In genomic region chr11:68651518-68651917, GRCm38 (mm10) we compare ENCODE assay signal across 18 mouse cellular contexts. TPM values are rescaled to one million over a fixed set of nuclear protein-coding genes. Genes with fewer than 3 reads are reported as not detected.
DNase-seq lines count a peak whose midpoint lies in the region; ATAC-seq and TF ChIP-seq lines count a peak whose summit lies in the region.
"Had no signal": no experiment of that assay in that cellular context is flagged by ENCODE, and none has a peak within 500 bp of the region (broad histone marks: within the 10 kb centered on the region; RNA-seq: fewer than 3 reads in every experiment).

No protein-coding gene starts in this region.

- no peaks in the 10 kb centered on the region for H3K27me3 ChIP-seq in lung, postnatal 0 days (replicated peaks; ENCODE audit: insufficient read depth, low read length)
- H3K27me3 ChIP-seq in cerebellum, adult 2 months (ENCODE audit: control insufficient read depth, insufficient read depth, low read length): no peaks in the 10 kb centered on the region
- no peaks in the 10 kb centered on the region for H3K27me3 ChIP-seq in hindbrain, embryonic 11.5 days (ENCODE audit: control insufficient read depth, insufficient read depth, low read length)
- H3K27me3 ChIP-seq: forebrain, embryonic 12.5 days; hindbrain, embryonic 13.5 days; liver, embryonic 13.5 days; stomach, embryonic 15.5 days had no signal

- H3K36me3 ChIP-seq in lung, postnatal 0 days (ENCODE audit: insufficient read depth, low read length): no peaks in the 10 kb centered on the region
- no peaks in the 10 kb centered on the region for H3K36me3 ChIP-seq in hindbrain, embryonic 11.5 days (ENCODE audit: control insufficient read depth, insufficient read depth, low read length)
- H3K36me3 ChIP-seq: forebrain, embryonic 12.5 days; hindbrain, embryonic 13.5 days; liver, embryonic 13.5 days; stomach, embryonic 15.5 days had no signal

- no peak overlapping the region for H3K9ac ChIP-seq in lung, postnatal 0 days (replicated peaks; ENCODE audit: low read depth)
- H3K9ac ChIP-seq in hindbrain, embryonic 11.5 days (ENCODE audit: low read depth, low read length): no peak overlapping the region
- H3K9ac ChIP-seq: forebrain, embryonic 12.5 days; hindbrain, embryonic 13.5 days; liver, embryonic 13.5 days; stomach, embryonic 15.5 days had no signal

- no peak overlapping the region for H3K27ac ChIP-seq in lung, postnatal 0 days (ENCODE audit: low read length)
- H3K27ac ChIP-seq in cerebellum, adult 2 months (ENCODE audit: insufficient read depth, low read length): peak overlapping the region; percentile 13; the same call in 1 of the 2 replicates
- H3K27ac ChIP-seq in hindbrain, embryonic 11.5 days (ENCODE audit: low read depth, low read length): no peak overlapping the region
- H3K27ac ChIP-seq: forebrain, embryonic 12.5 days; hindbrain, embryonic 13.5 days; liver, embryonic 13.5 days; stomach, embryonic 15.5 days had no signal

- TF ChIP-seq EP300 in lung, postnatal 0 days (IDR thresholded peaks at IDR 0.05): no peak

- DNase-seq in heart, adult 11 months: peak; percentile 91
- DNase-seq in heart, postnatal 10 days: no peak
- DNase-seq in lung, postnatal 0 days (ENCODE audit: low spot score): peak; percentile 71
- DNase-seq in lung, adult 18-20 months: no peak
- DNase-seq in cerebellum, adult 2 months: peak; percentile 24 to 60
- peak; percentile 39 for DNase-seq in skeletal muscle tissue, adult 2 months (ENCODE audit: low read depth, low spot score)
- DNase-seq in hindbrain, embryonic 11.5 days (ENCODE audit: low spot score): no peak
- DNase-seq: B cell, adult 2 months; kidney, adult 8-10 months; kidney, postnatal 4 days; liver, embryonic 13.5 days; right cerebral cortex, postnatal 25 days; thymus, adult 18-20 months had no signal

- TF ChIP-seq CTCF in lung, postnatal 0 days (IDR thresholded peaks at IDR 0.05): no peak
- no peak for TF ChIP-seq CTCF in cerebellum, adult 2 months (IDR thresholded peaks at IDR 0.05; ENCODE audit: borderline replicate concordance, insufficient read depth, low read depth, low read length)

- intact Hi-C loops in heart, postnatal 10 days (cut with DNase I): no loop called here

- no peak overlapping the region for H3K4me3 ChIP-seq in lung, postnatal 0 days (ENCODE audit: low read depth, low read length)
- no peak overlapping the region for H3K4me3 ChIP-seq in cerebellum, adult 2 months (replicated peaks; ENCODE audit: insufficient read depth, low read depth, low read length)
- H3K4me3 ChIP-seq in hindbrain, embryonic 11.5 days (ENCODE audit: low read depth, low read length): no peak overlapping the region
- H3K4me3 ChIP-seq: forebrain, embryonic 12.5 days; hindbrain, embryonic 13.5 days; liver, embryonic 13.5 days; stomach, embryonic 15.5 days had no signal

- no peaks in the 10 kb centered on the region for H3K9me3 ChIP-seq in lung, postnatal 0 days (ENCODE audit: low read length)
- no peaks in the 10 kb centered on the region for H3K9me3 ChIP-seq in hindbrain, embryonic 11.5 days (ENCODE audit: control insufficient read depth, low read length)
- H3K9me3 ChIP-seq: forebrain, embryonic 12.5 days; hindbrain, embryonic 13.5 days; liver, embryonic 13.5 days; stomach, embryonic 15.5 days had no signal

- 69% methylated on average over 2 of the region's 2 CpGs for WGBS in lung, postnatal 0 days
- WGBS in cerebellum, adult 2 months: 6% methylated on average over 2 of the region's 2 CpGs
- 84% methylated on average over 2 of the region's 2 CpGs for WGBS in hindbrain, embryonic 11.5 days

- no peak for TF ChIP-seq POLR2A in cerebellum, adult 2 months (IDR thresholded peaks at IDR 0.05; ENCODE audit: borderline replicate concordance, insufficient read depth, low read length)

- peak; percentile 14; the same call in 1 of the 2 replicates for ATAC-seq in lung, postnatal 0 days
- no peak for ATAC-seq in hindbrain, embryonic 11.5 days (ENCODE audit: low FRiP score)
- ATAC-seq: inflammation-experienced regulatory T-cells, adult 6 months had no signal

- no peak overlapping the region for H3K4me2 ChIP-seq in lung, postnatal 0 days (replicated peaks; ENCODE audit: low read depth, low read length)
- no peak overlapping the region for H3K4me2 ChIP-seq in hindbrain, embryonic 11.5 days (replicated peaks; ENCODE audit: low read depth, low read length)
- H3K4me2 ChIP-seq: forebrain, embryonic 12.5 days; hindbrain, embryonic 13.5 days; liver, embryonic 13.5 days; midbrain, embryonic 11.5 days; stomach, embryonic 15.5 days had no signal

- H3K4me1 ChIP-seq in lung, postnatal 0 days (ENCODE audit: insufficient read depth, low read depth, low read length): peaks cover under 1% of the 10 kb centered on the region; the same call in 1 of the 2 replicates
- peaks cover 4% of the 10 kb centered on the region; the same call in 1 of the 2 replicates for H3K4me1 ChIP-seq in cerebellum, adult 2 months (ENCODE audit: control insufficient read depth, insufficient read depth, low read length)
- no peaks in the 10 kb centered on the region; the same call in 1 of the 2 replicates for H3K4me1 ChIP-seq in hindbrain, embryonic 11.5 days (replicated peaks; ENCODE audit: control insufficient read depth, insufficient read depth, low read length)
- H3K4me1 ChIP-seq: forebrain, embryonic 12.5 days; hindbrain, embryonic 13.5 days; liver, embryonic 13.5 days had no signal

RNA-seq across cellular contexts. Expression of gene Myh10, which starts 39.8 kb away (rescaled TPM):
- total RNA-seq in heart, postnatal 10 days (2021): 100 to 1,000 TPM in 1 of 2 experiments, 10 to 100 TPM in 1; 79.4 to 100 TPM
- 51.8 and 60.5 TPM in 2 replicates for polyA plus RNA-seq in lung, postnatal 0 days (2015; fragmentation: Nextera tagmentation; extraction: Ambion mirVana)
- polyA plus RNA-seq in cerebellum, adult 2 months (2012; rRNA removed): 177 and 180 TPM in 2 replicates
- 131 and 140 TPM in 2 replicates for polyA plus RNA-seq in hindbrain, embryonic 11.5 days (2014; fragmentation: Nextera tagmentation; extraction: Ambion mirVana)

Comparison
In these comparisons a context has a peak if more than half of its experiments do, and no peak if none do; other contexts are left out.
1. DNase-seq: peak in heart, adult 11 months (single experiment), lung, postnatal 0 days (single experiment), cerebellum, adult 2 months (2 of 2) and skeletal muscle tissue, adult 2 months (single experiment); none in heart, postnatal 10 days (0 of 2), lung, adult 18-20 months (0 of 2) and hindbrain, embryonic 11.5 days (single experiment).